In the genomic region with DNA sequence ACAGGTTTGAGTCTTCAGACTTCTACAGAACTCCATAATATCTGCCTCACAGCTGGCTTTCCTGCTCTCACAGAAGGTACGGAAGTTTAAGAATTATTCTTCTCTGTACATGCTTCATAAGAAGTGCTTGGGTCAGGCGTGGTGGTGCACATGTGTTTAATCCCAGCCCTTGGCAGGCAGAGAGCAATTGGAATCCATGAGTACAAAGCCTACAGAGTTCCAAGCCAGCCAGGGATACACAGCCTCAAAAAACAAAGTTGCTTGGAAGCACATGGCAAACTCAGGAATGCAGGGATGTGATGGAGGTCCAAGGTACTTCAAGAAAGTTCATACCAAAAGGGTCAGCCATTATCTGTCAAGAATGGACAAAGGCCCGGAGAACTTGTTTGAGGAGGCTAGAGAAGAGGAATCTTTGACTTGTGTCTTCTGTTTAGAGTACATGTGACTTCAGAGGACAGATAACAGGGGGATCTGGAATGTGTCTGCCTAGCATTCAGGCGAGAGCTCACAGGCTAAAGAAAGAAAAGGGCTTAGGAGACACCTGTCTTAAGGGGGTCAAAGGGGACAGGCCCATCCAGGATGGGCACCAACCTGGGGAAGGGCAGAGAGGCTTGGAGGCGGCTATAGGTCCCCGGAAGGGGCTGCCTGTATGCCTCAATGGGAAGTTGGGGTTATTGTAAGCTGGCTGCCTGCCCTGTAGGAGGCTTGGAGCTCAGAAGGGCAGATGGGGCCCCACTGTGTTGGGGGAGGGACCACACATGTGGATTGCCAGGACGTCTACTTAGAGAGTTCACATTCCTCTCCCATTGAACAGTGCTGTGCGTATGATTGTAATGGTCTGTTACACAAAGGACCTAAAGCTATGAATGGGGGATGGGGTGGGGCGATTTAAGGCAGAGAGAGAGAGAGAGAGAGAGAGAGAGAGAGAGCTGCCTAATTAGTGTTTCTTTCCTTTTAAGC, we compare ENCODE assay signal across 11 mouse cellular contexts. TPM values are rescaled to one million over a fixed set of nuclear protein-coding genes. Genes with fewer than 3 reads are reported as not detected.
A peak's percentile ranks its signal among the peaks of the same experiment; 100 is the strongest.
DNase-seq lines count a peak whose midpoint lies in the region; ATAC-seq lines count a peak whose summit lies in the region.
"Had no signal": no experiment of that assay in that cellular context is flagged by ENCODE, and none has a peak within 500 bp of the region (broad histone marks: within the 10 kb centered on the region; RNA-seq: fewer than 3 reads in every experiment).

No protein-coding gene starts in this region.

- H3K9ac ChIP-seq in kidney, embryonic 14.5 days (ENCODE audit: low read depth, low read length): no peak overlapping the region
- no peak overlapping the region for H3K9ac ChIP-seq in hindbrain, embryonic 12.5 days
- no peak overlapping the region for H3K9ac ChIP-seq in neural tube, embryonic 11.5 days (ENCODE audit: low read length)

- H3K4me3 ChIP-seq in kidney, embryonic 14.5 days (ENCODE audit: low read length): no peak overlapping the region
- no peak overlapping the region for H3K4me3 ChIP-seq in embryonic facial prominence, embryonic 10.5 days
- H3K4me3 ChIP-seq in hindbrain, embryonic 12.5 days: no peak overlapping the region
- no peak overlapping the region for H3K4me3 ChIP-seq in neural tube, embryonic 11.5 days (ENCODE audit: low read depth, low read length)

- no peak overlapping the region for H3K4me2 ChIP-seq in kidney, embryonic 14.5 days (replicated peaks; ENCODE audit: low read depth, low read length)
- H3K4me2 ChIP-seq in hindbrain, embryonic 12.5 days (replicated peaks): no peak overlapping the region
- no peak overlapping the region for H3K4me2 ChIP-seq in neural tube, embryonic 11.5 days (ENCODE audit: low read depth)

- peak overlapping the region; percentile 30; the same call in 1 of the 2 replicates for H3K27ac ChIP-seq in kidney, embryonic 14.5 days (ENCODE audit: low read depth, low read length)
- H3K27ac ChIP-seq in embryonic facial prominence, embryonic 10.5 days (replicated peaks): peak overlapping the region; percentile 82
- peak overlapping the region; percentile 50; the same call in 1 of the 2 replicates for H3K27ac ChIP-seq in hindbrain, embryonic 12.5 days
- H3K27ac ChIP-seq in neural tube, embryonic 11.5 days (ENCODE audit: low read depth, low read length): peak overlapping the region; percentile 60; the same call in 1 of the 2 replicates

- H3K36me3 ChIP-seq in kidney, embryonic 14.5 days (ENCODE audit: control insufficient read depth, insufficient read depth, low read length): peaks cover under 1% of the 10 kb centered on the region; the same call in 1 of the 2 replicates
- 0 out of 2 replicates have a peak, but pooled peaks cover 4% of the 10 kb centered on the region for H3K36me3 ChIP-seq in embryonic facial prominence, embryonic 10.5 days (replicated peaks)
- no peaks in the 10 kb centered on the region for H3K36me3 ChIP-seq in hindbrain, embryonic 12.5 days
- H3K36me3 ChIP-seq in neural tube, embryonic 11.5 days (ENCODE audit: control insufficient read depth, insufficient read depth, low read length): no peaks in the 10 kb centered on the region

- H3K9me3 ChIP-seq in kidney, embryonic 14.5 days (ENCODE audit: control insufficient read depth, low read length): no peaks in the 10 kb centered on the region
- no peaks in the 10 kb centered on the region for H3K9me3 ChIP-seq in embryonic facial prominence, embryonic 10.5 days
- no peaks in the 10 kb centered on the region for H3K9me3 ChIP-seq in hindbrain, embryonic 12.5 days (replicated peaks)
- H3K9me3 ChIP-seq in neural tube, embryonic 11.5 days (ENCODE audit: control insufficient read depth, low read length): no peaks in the 10 kb centered on the region

- ATAC-seq in kidney, embryonic 14.5 days (ENCODE audit: low FRiP score, low TSS enrichment): peak; percentile 54
- peak; percentile 80 for ATAC-seq in hindbrain, embryonic 12.5 days (ENCODE audit: low FRiP score)
- peak; percentile 86 for ATAC-seq in neural tube, embryonic 11.5 days (ENCODE audit: insufficient read depth, low FRiP score, low TSS enrichment)

- no peak for DNase-seq in kidney, adult 18-20 months
- DNase-seq in embryonic facial prominence, embryonic 10.5 days (ENCODE audit: low spot score): peak; percentile 65
- DNase-seq in neural tube, embryonic 11.5 days (ENCODE audit: low spot score): peak; percentile 74
- no peak for DNase-seq in thymus, adult 18-20 months
- DNase-seq in cerebellum, adult 11 months: no peak
- no peak for DNase-seq in ovary, adult 18-20 months (ENCODE audit: low spot score)
- DNase-seq: adrenal gland, postnatal 36 days; kidney, postnatal 36 days; lung, postnatal 10 days had no signal

- peaks cover 38% of the 10 kb centered on the region; the same call in 1 of the 2 replicates for H3K4me1 ChIP-seq in kidney, embryonic 14.5 days (ENCODE audit: control insufficient read depth, insufficient read depth, low read length)
- peaks cover 71% of the 10 kb centered on the region for H3K4me1 ChIP-seq in embryonic facial prominence, embryonic 10.5 days
- H3K4me1 ChIP-seq in hindbrain, embryonic 12.5 days: peaks cover 41% of the 10 kb centered on the region
- H3K4me1 ChIP-seq in neural tube, embryonic 11.5 days (ENCODE audit: control insufficient read depth, insufficient read depth, low read length): peaks cover 42% of the 10 kb centered on the region

- H3K27me3 ChIP-seq in kidney, embryonic 14.5 days (ENCODE audit: control insufficient read depth, insufficient read depth, low read length): no peaks in the 10 kb centered on the region
- H3K27me3 ChIP-seq in embryonic facial prominence, embryonic 10.5 days (replicated peaks; ENCODE audit: low read depth, poor library complexity, severe bottlenecking): no peaks in the 10 kb centered on the region
- no peaks in the 10 kb centered on the region for H3K27me3 ChIP-seq in hindbrain, embryonic 12.5 days
- H3K27me3 ChIP-seq in neural tube, embryonic 11.5 days (ENCODE audit: control insufficient read depth, insufficient read depth, low read length): no peaks in the 10 kb centered on the region

- 51% methylated on average over 9 of the region's 9 CpGs for WGBS in kidney, embryonic 14.5 days
- WGBS in embryonic facial prominence, embryonic 10.5 days: 34% methylated on average over 9 of the region's 9 CpGs
- 27% methylated on average over 9 of the region's 9 CpGs for WGBS in hindbrain, embryonic 12.5 days
- WGBS in neural tube, embryonic 11.5 days: 26% methylated on average over 9 of the region's 9 CpGs

RNA-seq across cellular contexts. Expression of gene Plagl1, which starts 56.7 kb away (rescaled TPM):
- 116 and 125 TPM in 2 replicates for polyA plus RNA-seq in kidney, embryonic 14.5 days (2014; fragmentation: Nextera tagmentation; extraction: Ambion mirVana)
- polyA plus RNA-seq in embryonic facial prominence, embryonic 10.5 days (2016; fragmentation: Nextera tagmentation; extraction: Ambion mirVana): 69.6 and 77.8 TPM in 2 replicates
- polyA plus RNA-seq in hindbrain, embryonic 12.5 days (2016; fragmentation: Nextera tagmentation; extraction: Ambion mirVana): 60.3 and 80.0 TPM in 2 replicates
- polyA plus RNA-seq in neural tube, embryonic 11.5 days (2014; fragmentation: Nextera tagmentation; extraction: Ambion mirVana): 147 and 150 TPM in 2 replicates

Comparison
In these comparisons a context has a peak if more than half of its experiments do, and no peak if none do; other contexts are left out.
1. H3K27ac ChIP-seq: peak in every context shown above with its lines; median percentile 82 in embryonic facial prominence, embryonic 10.5 days; 60 in neural tube, embryonic 11.5 days; 50 in hindbrain, embryonic 12.5 days; 30 in kidney, embryonic 14.5 days.
2. DNase-seq: peak in embryonic facial prominence, embryonic 10.5 days (single experiment) and neural tube, embryonic 11.5 days (single experiment); none in kidney, adult 18-20 months (single experiment), thymus, adult 18-20 months (0 of 2), cerebellum, adult 11 months (single experiment) and ovary, adult 18-20 months (single experiment).
3. Peak in every context shown above with its lines, with median percentiles within 50 percentile points of each other: ATAC-seq.